Mouse (Mus musculus): ENCODE results near the gene Trabd2b.

Gene Trabd2b

DNA sequence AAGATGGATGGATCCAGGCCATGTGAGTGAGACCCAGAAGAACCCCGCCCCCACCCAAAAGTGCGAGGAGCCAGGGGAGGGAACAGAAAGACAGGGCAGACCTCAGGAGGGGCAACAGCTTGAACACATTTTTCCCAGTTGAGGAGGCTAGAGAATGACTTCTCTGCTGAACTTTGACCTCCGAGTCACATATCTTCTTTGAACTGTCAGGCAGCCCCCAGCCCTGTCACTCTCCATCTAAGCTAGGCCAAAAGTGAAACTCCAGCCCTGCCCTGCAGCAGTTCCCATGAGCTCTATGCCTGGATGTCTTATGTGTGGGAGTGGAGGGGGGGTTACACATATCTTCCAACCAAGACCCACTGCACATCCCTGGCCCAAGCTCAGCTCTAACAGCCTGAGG is 244.5 kb downstream of the Trabd2b start:
- DNase-seq, result no peak

DNA sequence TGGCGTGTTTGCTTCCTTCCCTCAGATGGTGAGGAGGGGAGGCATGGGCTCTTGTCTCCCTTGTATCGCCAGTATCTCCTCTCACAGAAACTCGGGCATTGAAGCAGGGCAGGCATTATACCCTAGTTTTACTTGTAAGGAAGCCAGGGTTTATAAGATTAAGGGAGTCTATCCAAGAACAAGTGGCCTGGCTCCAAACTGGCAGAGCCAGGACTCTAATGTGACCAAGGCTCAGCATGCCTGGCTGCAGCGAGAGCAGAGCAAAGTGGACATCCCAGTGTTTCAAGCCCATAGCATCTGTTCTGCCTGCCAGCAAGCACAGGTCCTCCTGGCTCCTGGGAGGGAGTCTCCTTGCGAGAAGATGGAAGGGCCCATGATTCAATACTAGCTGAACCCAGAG is 245.1 kb downstream of the Trabd2b start:
- no peak for DNase-seq

DNA sequence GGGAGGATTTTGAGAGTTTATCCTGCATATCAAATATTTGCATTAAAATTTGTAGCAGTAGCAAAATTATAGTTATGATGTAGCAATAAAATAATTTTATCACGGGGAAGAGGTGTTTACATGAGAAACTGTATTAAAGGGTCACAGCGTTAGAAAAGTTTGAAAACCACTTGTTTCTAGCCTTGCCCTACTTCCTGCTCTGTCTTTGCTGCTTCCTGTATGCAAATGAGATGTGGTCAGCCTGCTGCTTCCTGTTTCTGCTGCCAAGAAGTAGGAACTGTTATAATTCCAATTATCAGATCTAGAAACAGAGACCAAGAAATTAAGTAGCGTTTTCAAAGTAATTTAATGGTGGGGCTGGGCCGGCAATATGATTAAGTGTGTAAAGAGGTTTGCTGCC is 245.9 kb downstream of the Trabd2b start:
- no peak for DNase-seq

DNA sequence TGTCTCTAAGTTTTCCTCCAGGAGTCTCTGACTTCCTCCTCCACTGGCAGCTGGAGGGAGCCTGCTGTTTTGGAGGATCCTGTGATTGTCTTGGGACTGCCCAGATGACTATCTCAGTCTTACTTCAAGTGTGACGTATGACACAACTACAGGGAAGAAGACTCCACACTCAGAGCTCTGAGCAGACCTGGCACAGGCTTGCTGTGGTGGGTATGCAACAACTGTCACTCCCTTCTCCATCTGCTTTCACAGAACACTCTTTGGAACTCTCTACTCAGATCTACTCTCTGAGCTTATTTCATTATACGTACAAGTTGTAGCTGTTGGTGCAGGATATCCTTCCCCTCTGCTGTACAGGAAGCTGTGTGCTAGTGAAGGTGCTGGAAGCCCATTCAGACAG is 251.4 kb downstream of the Trabd2b start:
- no peak for DNase-seq

DNA sequence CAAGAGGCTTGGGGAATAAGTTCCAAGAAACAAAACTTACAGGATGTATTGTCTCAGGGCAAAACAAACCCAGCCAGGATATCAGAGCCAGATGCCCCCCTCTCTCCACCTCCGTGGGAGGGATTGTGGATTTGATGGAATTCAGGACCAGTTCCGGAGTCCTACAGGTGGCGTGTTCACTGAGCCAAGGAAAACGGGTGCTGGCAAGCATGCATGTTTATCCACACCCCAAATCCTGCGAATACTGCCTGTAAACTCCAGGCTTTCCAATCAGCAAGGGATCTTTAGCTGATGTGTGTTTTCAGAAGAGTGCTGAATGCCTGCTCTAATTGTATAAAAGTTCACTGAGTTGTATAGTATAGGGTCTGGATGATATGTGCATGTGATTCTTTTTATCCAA is 253.4 kb downstream of the Trabd2b start:
- DNase-seq, result no peak

DNA sequence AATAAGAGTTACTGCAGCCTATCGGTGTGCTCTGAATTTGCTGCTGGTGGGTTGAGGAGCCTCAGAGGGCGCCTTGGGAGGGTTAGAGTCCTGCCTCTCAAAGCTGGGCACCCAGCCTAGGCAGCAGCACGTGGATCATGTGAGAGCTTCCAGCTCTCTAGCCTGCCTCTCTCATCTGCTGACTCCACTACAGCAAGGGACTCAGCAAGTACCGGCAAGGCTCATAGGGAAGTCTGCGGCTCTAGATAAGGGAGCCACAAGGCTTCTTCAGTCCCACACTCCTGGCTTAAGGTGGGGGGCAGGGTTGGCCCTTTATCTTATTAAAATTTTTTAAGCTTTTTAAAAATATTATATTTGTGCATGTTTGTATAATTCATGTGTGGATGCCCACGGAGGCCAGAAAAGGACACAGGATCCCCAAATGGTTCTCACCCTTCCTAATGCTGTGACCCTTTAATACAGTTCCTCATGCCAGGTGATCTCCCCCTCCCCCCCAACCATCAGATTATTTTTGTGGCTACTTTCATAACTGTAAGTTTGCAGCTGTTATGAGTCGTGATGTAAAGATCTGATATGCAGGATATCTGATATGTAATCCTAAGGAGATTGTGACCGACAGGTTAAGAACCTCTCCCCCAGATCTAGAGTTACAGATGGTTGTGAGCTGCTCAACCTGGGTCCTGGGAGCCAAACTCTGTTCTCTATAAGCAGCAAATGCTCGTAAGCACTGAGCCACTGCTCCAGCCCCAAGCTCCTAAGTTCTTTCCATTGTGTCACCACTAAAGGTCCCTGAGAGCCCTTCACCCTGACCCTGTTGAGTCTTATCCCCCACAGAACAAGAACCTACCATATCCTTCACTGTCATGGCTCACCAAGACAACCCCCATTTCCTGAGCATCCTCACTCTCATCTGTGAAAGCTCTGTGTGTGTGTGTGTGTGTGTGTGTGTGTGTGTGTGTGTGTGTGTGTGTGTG is 257.8 kb downstream of the Trabd2b start:
- DNase-seq, result peak; percentile 95
